Mouse (Mus musculus): ENCODE results near the gene Zbtb20. TPM values are rescaled to one million over a fixed set of nuclear protein-coding genes. Genes with fewer than 3 reads are reported as not detected.

The Zbtb20 gene
- polyA plus RNA-seq, 1 experiment: 11.2 TPM

- peak overlapping the region; percentile 27 for H3K4me3 ChIP-seq (replicated peaks; ENCODE audit: control insufficient read depth, low read depth, low read length)
- 12% methylated on average over 3 of the region's 3 CpGs for WGBS
- H3K4me1 ChIP-seq (ENCODE audit: control insufficient read depth, insufficient read depth, low read length): no peaks in the 10 kb centered on the region; the same call in 1 of the 2 replicates
- no peak for TF ChIP-seq CTCF (IDR thresholded peaks at IDR 0.05; ENCODE audit: control insufficient read depth, insufficient read depth, low read length)
- no peak for TF ChIP-seq POLR2A (IDR thresholded peaks at IDR 0.05; ENCODE audit: borderline replicate concordance, control insufficient read depth, low read depth, low read length)
- no peak overlapping the region for H3K27ac ChIP-seq (ENCODE audit: control insufficient read depth, insufficient read depth, low read depth, low read length, poor library complexity)
Observed at GRCm38 (mm10) chr16:42897125-42897693, 21.5 kb downstream of the Zbtb20 start.

GRCm38 (mm10) chr16:42900328-42900727 is 24.6 kb downstream of the Zbtb20 start:
- Histone ChIP-seq H3K4me1 (ENCODE audit: control insufficient read depth, insufficient read depth, low read length) (no peaks in the 10 kb centered on the region; the same call in 1 of the 2 replicates), H3K4me3 (replicated peaks; ENCODE audit: control insufficient read depth, low read depth, low read length) (no peak overlapping the region), H3K27ac (ENCODE audit: control insufficient read depth, insufficient read depth, low read depth, low read length, poor library complexity) (no peak overlapping the region)
- 65% methylated on average over 1 of the region's 1 CpGs for WGBS
- TF ChIP-seq POLR2A (IDR thresholded peaks at IDR 0.05; ENCODE audit: borderline replicate concordance, control insufficient read depth, low read depth, low read length) (no peak), CTCF (IDR thresholded peaks at IDR 0.05; ENCODE audit: control insufficient read depth, insufficient read depth, low read length) (no peak)

- H3K4me3 ChIP-seq (replicated peaks; ENCODE audit: control insufficient read depth, low read depth, low read length): peak overlapping the region; percentile 62
- peak overlapping the region; percentile 45; the same call in 1 of the 2 replicates for H3K27ac ChIP-seq (ENCODE audit: control insufficient read depth, insufficient read depth, low read depth, low read length, poor library complexity)
- under 1% methylated on average over 4 of the region's 4 CpGs for WGBS
Observed at GRCm38 (mm10) chr16:42907283-42907701, 31.6 kb downstream of the Zbtb20 start.

GRCm38 (mm10) chr16:42908381-42908780 is 32.7 kb downstream of the Zbtb20 start:
- H3K4me1 ChIP-seq (ENCODE audit: control insufficient read depth, insufficient read depth, low read length): no peaks in the 10 kb centered on the region; the same call in none of the 2 replicates
- no peak overlapping the region for H3K4me3 ChIP-seq (replicated peaks; ENCODE audit: control insufficient read depth, low read depth, low read length)
- TF ChIP-seq CTCF (IDR thresholded peaks at IDR 0.05; ENCODE audit: control insufficient read depth, insufficient read depth, low read length) (no peak), POLR2A (IDR thresholded peaks at IDR 0.05; ENCODE audit: borderline replicate concordance, control insufficient read depth, low read depth, low read length) (no peak)
- H3K27ac ChIP-seq (ENCODE audit: control insufficient read depth, insufficient read depth, low read depth, low read length, poor library complexity): no peak overlapping the region

More at GRCm38 (mm10) chr16:42907283-42907701, 31.6 kb downstream of the Zbtb20 start:
- no peaks in the 10 kb centered on the region; the same call in none of the 2 replicates for H3K4me1 ChIP-seq (ENCODE audit: control insufficient read depth, insufficient read depth, low read length)
- TF ChIP-seq CTCF (IDR thresholded peaks at IDR 0.05; ENCODE audit: control insufficient read depth, insufficient read depth, low read length) (no peak), POLR2A (IDR thresholded peaks at IDR 0.05; ENCODE audit: borderline replicate concordance, control insufficient read depth, low read depth, low read length) (no peak)

GRCm38 (mm10) chr16:42908896-42909295 is 33.2 kb downstream of the Zbtb20 start:
- H3K27ac ChIP-seq (ENCODE audit: control insufficient read depth, insufficient read depth, low read depth, low read length, poor library complexity): no peak overlapping the region
- WGBS: 59% methylated on average over 5 of the region's 5 CpGs
- H3K4me3 ChIP-seq (replicated peaks; ENCODE audit: control insufficient read depth, low read depth, low read length): no peak overlapping the region
- H3K4me1 ChIP-seq (ENCODE audit: control insufficient read depth, insufficient read depth, low read length): no peaks in the 10 kb centered on the region; the same call in none of the 2 replicates
- TF ChIP-seq CTCF (IDR thresholded peaks at IDR 0.05; ENCODE audit: control insufficient read depth, insufficient read depth, low read length) (no peak), POLR2A (IDR thresholded peaks at IDR 0.05; ENCODE audit: borderline replicate concordance, control insufficient read depth, low read depth, low read length) (no peak)

- H3K27ac ChIP-seq (ENCODE audit: control insufficient read depth, insufficient read depth, low read depth, low read length, poor library complexity): no peak overlapping the region
- no peaks in the 10 kb centered on the region; the same call in none of the 2 replicates for H3K4me1 ChIP-seq (ENCODE audit: control insufficient read depth, insufficient read depth, low read length)
- WGBS: 8% methylated on average over 4 of the region's 4 CpGs
- TF ChIP-seq POLR2A (IDR thresholded peaks at IDR 0.05; ENCODE audit: borderline replicate concordance, control insufficient read depth, low read depth, low read length) (no peak), CTCF (IDR thresholded peaks at IDR 0.05; ENCODE audit: control insufficient read depth, insufficient read depth, low read length) (no peak)
- H3K4me3 ChIP-seq (replicated peaks; ENCODE audit: control insufficient read depth, low read depth, low read length): no peak overlapping the region
Observed at GRCm38 (mm10) chr16:42910016-42910415, 34.3 kb downstream of the Zbtb20 start.

- no peak overlapping the region for H3K4me3 ChIP-seq (replicated peaks; ENCODE audit: control insufficient read depth, low read depth, low read length)
- no peaks in the 10 kb centered on the region; the same call in none of the 2 replicates for H3K4me1 ChIP-seq (ENCODE audit: control insufficient read depth, insufficient read depth, low read length)
- no peak overlapping the region for H3K27ac ChIP-seq (ENCODE audit: control insufficient read depth, insufficient read depth, low read depth, low read length, poor library complexity)
- 36% methylated on average over 3 of the region's 3 CpGs for WGBS
- no peak for TF ChIP-seq POLR2A (IDR thresholded peaks at IDR 0.05; ENCODE audit: borderline replicate concordance, control insufficient read depth, low read depth, low read length)
- no peak for TF ChIP-seq CTCF (IDR thresholded peaks at IDR 0.05; ENCODE audit: control insufficient read depth, insufficient read depth, low read length)
Observed at GRCm38 (mm10) chr16:42910716-42911115, 35.0 kb downstream of the Zbtb20 start.

GRCm38 (mm10) chr16:42911326-42911725 is 35.6 kb downstream of the Zbtb20 start:
- no peak for TF ChIP-seq CTCF (IDR thresholded peaks at IDR 0.05; ENCODE audit: control insufficient read depth, insufficient read depth, low read length)
- TF ChIP-seq POLR2A (IDR thresholded peaks at IDR 0.05; ENCODE audit: borderline replicate concordance, control insufficient read depth, low read depth, low read length): no peak
- Histone ChIP-seq H3K4me1 (ENCODE audit: control insufficient read depth, insufficient read depth, low read length) (no peaks in the 10 kb centered on the region; the same call in none of the 2 replicates), H3K4me3 (replicated peaks; ENCODE audit: control insufficient read depth, low read depth, low read length) (no peak overlapping the region), H3K27ac (ENCODE audit: control insufficient read depth, insufficient read depth, low read depth, low read length, poor library complexity) (no peak overlapping the region)
- WGBS: 85% methylated on average over 4 of the region's 4 CpGs

Measured in bone marrow, adult 2 months (tissue).